Mouse (Mus musculus): ENCODE measurements around the gene Gna14. TPM values are rescaled to one million over a fixed set of nuclear protein-coding genes. Genes with fewer than 3 reads are reported as not detected.

Gna14 gene
- polyA plus RNA-seq, 1 experiment = 0.94 TPM

DNA sequence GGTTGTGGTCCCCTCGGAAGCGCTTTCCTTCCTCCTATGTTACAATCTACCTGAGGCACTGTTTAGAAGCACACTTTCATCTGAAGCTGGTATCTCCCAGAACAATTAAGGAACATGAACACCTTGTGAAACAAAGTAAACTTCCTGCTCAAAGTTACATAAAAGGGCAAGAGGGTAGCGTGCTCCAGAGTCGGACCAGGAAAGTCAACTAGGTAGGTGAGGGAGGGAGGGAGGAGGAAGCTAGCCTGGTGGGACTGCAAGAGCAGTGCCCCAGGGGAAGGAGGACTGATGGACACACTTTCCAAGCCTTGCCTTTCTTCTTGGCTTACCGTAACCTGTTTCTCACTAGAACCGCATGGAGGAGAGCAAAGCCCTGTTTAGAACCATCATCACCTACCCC lies 172.1 kb downstream of the Gna14 start:
- no peak for TF ChIP-seq POLR2A (IDR thresholded peaks at IDR 0.05; ENCODE audit: insufficient read depth, low read length)
- TF ChIP-seq CTCF (IDR thresholded peaks at IDR 0.05; ENCODE audit: low read depth, low read length) = no peak
- no peak for TF ChIP-seq EP300 (IDR thresholded peaks at IDR 0.05; ENCODE audit: insufficient read depth, low read depth, low read length)
- Histone ChIP-seq H3K9ac (ENCODE audit: low read depth, poor library complexity, severe bottlenecking) (no peak overlapping the region), H3K27me3 (ENCODE audit: control insufficient read depth, insufficient read depth, low read length, poor library complexity, severe bottlenecking) (no peaks in the 10 kb centered on the region), H3K4me3 (ENCODE audit: low read depth, low read length) (no peak overlapping the region), H3K36me3 (ENCODE audit: control insufficient read depth, insufficient read depth, low read length, poor library complexity, severe bottlenecking) (no peaks in the 10 kb centered on the region), H3K9me3 (replicated peaks; ENCODE audit: control insufficient read depth, insufficient read depth, low read length, poor library complexity, severe bottlenecking) (no peaks in the 10 kb centered on the region), H3K27ac (ENCODE audit: insufficient read depth, low read length) (no peak overlapping the region), H3K4me1 (ENCODE audit: control insufficient read depth, insufficient read depth, low read length) (no peaks in the 10 kb centered on the region)

DNA sequence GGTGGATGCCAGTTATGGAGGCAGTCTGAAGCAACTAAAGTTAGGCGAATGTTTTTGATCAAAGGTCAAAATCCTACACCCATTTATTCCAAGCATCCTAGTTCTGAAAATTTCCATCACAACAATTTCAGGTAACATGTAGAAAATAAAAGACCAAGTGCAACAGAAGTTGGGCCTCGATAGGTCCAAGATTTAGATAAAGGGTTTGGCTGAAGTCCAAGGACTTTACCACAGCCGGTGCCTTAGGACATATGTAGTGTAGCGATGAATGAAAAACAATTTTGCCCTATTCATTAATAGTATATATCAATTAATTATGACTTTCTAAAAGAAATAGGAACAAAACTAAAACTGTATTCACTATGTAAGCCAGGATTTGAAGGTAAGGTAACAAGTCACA lies 187.6 kb downstream of the Gna14 start:
- Histone ChIP-seq H3K36me3 (ENCODE audit: control insufficient read depth, insufficient read depth, low read length, poor library complexity, severe bottlenecking) (no peaks in the 10 kb centered on the region), H3K9me3 (replicated peaks; ENCODE audit: control insufficient read depth, insufficient read depth, low read length, poor library complexity, severe bottlenecking) (no peaks in the 10 kb centered on the region)

DNA sequence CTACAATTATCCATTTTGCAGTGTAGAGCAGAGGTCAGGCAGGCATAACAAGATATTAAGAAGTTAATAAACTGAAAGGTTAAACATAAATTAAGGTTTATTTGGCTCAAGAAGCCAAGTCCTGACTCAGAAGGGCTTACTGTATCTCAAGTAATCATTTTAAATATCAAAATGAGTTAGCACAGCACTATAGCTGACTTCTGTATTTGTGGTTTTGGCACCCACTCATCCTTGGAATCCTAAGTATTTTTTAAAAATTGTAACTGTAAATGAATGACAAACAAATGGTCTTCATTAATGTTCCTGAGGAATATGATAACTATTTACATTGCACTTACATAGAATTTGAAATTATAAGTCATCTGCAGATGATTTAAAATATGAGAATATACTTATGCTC lies 189.4 kb downstream of the Gna14 start:
- no peak for TF ChIP-seq EP300 (IDR thresholded peaks at IDR 0.05; ENCODE audit: insufficient read depth, low read depth, low read length)
- no peak for TF ChIP-seq POLR2A (IDR thresholded peaks at IDR 0.05; ENCODE audit: insufficient read depth, low read length)
- no peak for TF ChIP-seq CTCF (IDR thresholded peaks at IDR 0.05; ENCODE audit: low read depth, low read length)
- Histone ChIP-seq H3K27ac (ENCODE audit: insufficient read depth, low read length) (no peak overlapping the region), H3K27me3 (ENCODE audit: control insufficient read depth, insufficient read depth, low read length, poor library complexity, severe bottlenecking) (no peaks in the 10 kb centered on the region), H3K9ac (ENCODE audit: low read depth, poor library complexity, severe bottlenecking) (no peak overlapping the region), H3K4me3 (ENCODE audit: low read depth, low read length) (no peak overlapping the region), H3K36me3 (ENCODE audit: control insufficient read depth, insufficient read depth, low read length, poor library complexity, severe bottlenecking) (no peaks in the 10 kb centered on the region), H3K4me1 (ENCODE audit: control insufficient read depth, insufficient read depth, low read length) (no peaks in the 10 kb centered on the region), H3K9me3 (replicated peaks; ENCODE audit: control insufficient read depth, insufficient read depth, low read length, poor library complexity, severe bottlenecking) (no peaks in the 10 kb centered on the region)

More for the DNA sequence above, 187.6 kb downstream of the Gna14 start:
- no peak for TF ChIP-seq POLR2A (IDR thresholded peaks at IDR 0.05; ENCODE audit: insufficient read depth, low read length)
- no peak for TF ChIP-seq CTCF (IDR thresholded peaks at IDR 0.05; ENCODE audit: low read depth, low read length)
- no peaks in the 10 kb centered on the region for H3K27me3 ChIP-seq (ENCODE audit: control insufficient read depth, insufficient read depth, low read length, poor library complexity, severe bottlenecking)
- H3K4me1 ChIP-seq (ENCODE audit: control insufficient read depth, insufficient read depth, low read length) = no peaks in the 10 kb centered on the region
- no peak overlapping the region for H3K9ac ChIP-seq (ENCODE audit: low read depth, poor library complexity, severe bottlenecking)
- no peak overlapping the region for H3K27ac ChIP-seq (ENCODE audit: insufficient read depth, low read length)
- H3K4me3 ChIP-seq (ENCODE audit: low read depth, low read length) = no peak overlapping the region

DNA sequence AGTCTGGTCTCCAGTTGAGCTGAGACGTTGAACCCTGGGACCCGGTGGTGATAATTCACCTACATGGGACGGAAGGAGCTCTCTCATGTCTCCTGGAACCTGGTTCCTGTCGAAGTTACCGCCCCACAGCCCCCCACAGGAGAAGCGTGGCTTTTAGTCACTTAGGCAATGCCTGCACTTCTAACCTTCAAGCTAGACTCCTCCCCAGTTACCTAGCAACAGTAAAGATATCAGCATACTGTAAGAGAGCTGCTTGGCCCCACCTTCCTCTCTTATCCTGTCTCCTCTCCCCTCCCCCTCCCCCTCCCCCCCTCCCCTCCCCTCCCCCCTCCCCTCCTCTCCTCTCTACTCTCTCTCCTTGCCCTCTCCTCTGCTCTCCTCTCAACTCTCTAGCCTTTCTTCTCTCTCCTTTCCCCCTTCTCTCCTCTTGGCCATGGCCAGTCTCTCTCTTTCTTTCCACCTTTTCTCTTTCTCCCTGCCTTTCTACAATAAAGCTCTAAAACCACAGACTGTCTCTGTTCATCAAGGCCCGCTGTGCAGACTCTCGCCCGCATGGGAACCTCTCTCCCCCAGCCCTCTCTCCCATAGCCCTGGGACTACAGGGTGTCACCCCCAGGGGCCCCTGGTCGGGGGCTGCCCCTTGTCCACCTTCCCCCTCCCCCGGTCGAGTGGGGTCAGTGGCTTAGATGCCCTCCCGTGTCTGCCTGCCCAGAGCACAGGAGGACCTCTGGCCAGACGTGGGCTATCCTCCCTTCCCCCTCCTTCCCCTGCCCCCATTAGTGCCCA lies 190.2 kb downstream of the Gna14 start:
- Histone ChIP-seq H3K9me3 (replicated peaks; ENCODE audit: control insufficient read depth, insufficient read depth, low read length, poor library complexity, severe bottlenecking) (no peaks in the 10 kb centered on the region), H3K27ac (ENCODE audit: insufficient read depth, low read length) (no peak overlapping the region), H3K36me3 (ENCODE audit: control insufficient read depth, insufficient read depth, low read length, poor library complexity, severe bottlenecking) (no peaks in the 10 kb centered on the region), H3K4me1 (ENCODE audit: control insufficient read depth, insufficient read depth, low read length) (no peaks in the 10 kb centered on the region), H3K4me3 (ENCODE audit: low read depth, low read length) (no peak overlapping the region), H3K27me3 (ENCODE audit: control insufficient read depth, insufficient read depth, low read length, poor library complexity, severe bottlenecking) (no peaks in the 10 kb centered on the region), H3K9ac (ENCODE audit: low read depth, poor library complexity, severe bottlenecking) (no peak overlapping the region)
- TF ChIP-seq POLR2A (IDR thresholded peaks at IDR 0.05; ENCODE audit: insufficient read depth, low read length) (no peak), EP300 (IDR thresholded peaks at IDR 0.05; ENCODE audit: insufficient read depth, low read depth, low read length) (no peak), CTCF (IDR thresholded peaks at IDR 0.05; ENCODE audit: low read depth, low read length) (no peak)
